Mouse (Mus musculus) heart, embryonic 16.5 days (tissue): ENCODE data around the gene Mybl2. TPM values are rescaled to one million over a fixed set of nuclear protein-coding genes. Genes with fewer than 3 reads are reported as not detected.

Source experiments
- ATAC-seq: fragments of 200-750 bp; cut with Nextera tagmentation; replicated peaks from 2 replicates; pipeline ENCODE4 v1.8.0; 2017; ENCODE audit warnings: moderate number of reproducible peaks; ENCODE audit not compliant: insufficient read depth, low FRiP score; ENCODE audit errors: extremely low read depth
- H3K27ac ChIP-seq: fragments of 300-500 bp; sonication (generic); 2 replicates; pipeline ENCODE4 v1.5.1; 2014; ENCODE audit warnings: mild to moderate bottlenecking, low read length, control low read depth, moderate library complexity
- H3K27me3 ChIP-seq: fragments of 300-500 bp; sonication (generic); 2 replicates; pipeline ENCODE4 v1.6.1; 2014; ENCODE audit warnings: low read length, mixed read lengths; ENCODE audit not compliant: control insufficient read depth, insufficient read depth
- H3K36me3 ChIP-seq: fragments of 300-500 bp; sonication (generic); 2 replicates; pipeline ENCODE4 v1.6.1; 2014; ENCODE audit not compliant: control insufficient read depth, insufficient read depth
- H3K4me1 ChIP-seq: fragments of 300-500 bp; sonication (generic); 2 replicates; pipeline ENCODE4 v1.6.1; 2014; ENCODE audit warnings: low read length, mixed read lengths; ENCODE audit not compliant: control insufficient read depth, insufficient read depth
- H3K4me2 ChIP-seq: fragments of 300-500 bp; sonication (generic); 2 replicates; pipeline ENCODE4 v1.6.1; 2014; ENCODE audit warnings: low read depth, mild to moderate bottlenecking, control low read depth, low read length
- H3K4me3 ChIP-seq: fragments of 300-500 bp; sonication (generic); 2 replicates; pipeline ENCODE4 v1.5.1; 2014; ENCODE audit warnings: mild to moderate bottlenecking, control low read depth, low read length
- H3K9ac ChIP-seq: fragments of 300-500 bp; sonication (generic); 2 replicates; pipeline ENCODE4 v1.6.1; 2014; ENCODE audit warnings: low read length, control low read depth
- H3K9me3 ChIP-seq: fragments of 300-500 bp; sonication (generic); replicated peaks from 2 replicates; pipeline ENCODE4 v1.6.1; 2016; ENCODE audit warnings: low read length; ENCODE audit not compliant: control insufficient read depth
- WGBS: fragments of 180-500 bp; shearing (Covaris S2); extraction: QIAGEN DNeasy Blood & Tissue Kit; methylation state at CpG from one replicate; pipeline ENCODE4 v1.1.7; 2014; 5-methylcytosine and 5-hydroxymethylcytosine counted together
- polyA plus RNA-seq: library from polyadenylated mRNA; unstranded; fragments of >200 nt; fragmentation: Nextera tagmentation; extraction: Ambion mirVana; gene quantifications from 2 replicates; pipeline ENCODE4 v1.2.1, GENCODE M21; 2015

Mybl2 gene
- polyA plus RNA-seq, 1 experiment from 2014 or later: 16.3 TPM

DNA sequence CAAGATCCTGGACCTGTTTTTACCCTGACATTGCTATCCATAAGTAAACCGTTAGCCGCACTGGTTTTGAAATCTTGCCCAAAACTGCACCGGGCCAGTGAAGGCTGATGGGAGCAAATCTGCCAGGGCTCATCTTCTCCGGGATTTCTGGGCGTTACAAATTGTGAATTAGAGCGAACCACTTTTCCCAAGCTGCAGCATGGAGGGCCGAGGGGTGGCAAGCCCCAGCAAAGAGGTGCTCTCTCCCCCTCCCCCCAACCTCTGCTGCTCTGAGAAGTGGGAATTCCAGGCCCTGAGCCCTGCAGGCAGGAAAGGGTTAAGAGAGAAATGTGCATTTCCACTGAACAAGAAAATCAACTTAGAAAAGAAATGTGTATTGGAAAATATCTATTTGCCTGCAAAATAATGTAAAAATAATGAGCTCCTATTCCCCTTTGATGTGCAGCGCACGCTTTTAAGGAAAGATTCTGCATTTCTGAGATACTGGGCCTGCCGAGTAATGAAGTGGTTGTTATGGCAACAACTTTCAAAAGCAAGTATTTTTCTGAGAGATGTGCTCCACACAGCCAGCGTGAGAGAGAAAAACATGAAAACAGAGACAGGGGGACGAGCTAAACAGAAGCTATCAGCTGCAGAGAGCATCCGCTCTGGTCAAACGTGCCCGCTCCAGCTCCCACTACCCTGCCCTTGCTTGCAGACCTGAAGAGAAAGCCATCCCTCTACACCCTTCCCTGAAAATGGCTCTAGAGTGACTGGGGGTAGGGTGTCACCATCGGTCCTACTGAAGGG is 57.1 kb downstream of the Mybl2 start:
- ATAC-seq: no peak
- no peak overlapping the region for H3K4me2 ChIP-seq
- WGBS: 60% methylated on average over 16 of the region's 16 CpGs
- H3K27ac ChIP-seq: no peak overlapping the region
- no peak overlapping the region for H3K9ac ChIP-seq
- H3K4me3 ChIP-seq: no peak overlapping the region
- no peaks in the 10 kb centered on the region; the same call in 1 of the 2 replicates for H3K4me1 ChIP-seq
- H3K27me3 ChIP-seq: no peaks in the 10 kb centered on the region
- no peaks in the 10 kb centered on the region for H3K36me3 ChIP-seq
- H3K9me3 ChIP-seq: 0 out of 2 replicates have a peak, but pooled peaks cover 3% of the 10 kb centered on the region

DNA sequence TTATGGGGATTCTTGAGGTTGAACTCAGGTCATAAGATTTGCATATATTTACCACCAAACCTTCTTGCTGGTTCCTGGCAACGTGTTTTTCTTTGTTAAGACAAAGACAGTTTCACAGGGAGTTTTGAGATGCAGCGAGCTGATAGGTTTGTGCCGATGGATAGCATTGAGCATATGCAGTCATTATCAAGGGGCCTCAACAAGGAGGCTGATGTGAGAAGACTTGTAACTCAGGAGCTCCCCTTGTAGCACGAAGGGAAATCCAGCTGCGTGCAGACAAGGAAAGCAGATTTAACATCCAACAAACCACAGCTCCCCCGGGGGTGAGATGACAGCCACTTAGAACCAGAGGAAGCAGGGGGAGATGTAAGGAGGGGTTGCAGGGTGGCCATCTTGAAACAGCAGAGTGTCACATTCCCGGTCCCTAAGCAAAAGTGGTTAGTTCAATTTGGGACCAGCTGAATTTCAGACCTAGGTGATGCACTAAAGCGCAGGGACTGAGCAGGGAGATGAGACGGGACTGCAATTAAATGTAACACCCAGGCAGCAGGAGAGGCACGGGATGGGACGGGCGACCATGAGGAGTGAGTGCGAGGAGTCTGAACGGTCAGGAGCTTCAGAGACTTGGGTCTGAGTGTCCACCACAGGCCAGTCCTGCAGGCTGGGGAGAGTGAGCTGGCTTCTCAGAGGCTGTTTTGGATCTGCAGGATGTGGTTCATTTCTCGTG is 66.3 kb downstream of the Mybl2 start:
- H3K9me3 ChIP-seq: no peaks in the 10 kb centered on the region
- WGBS: 60% methylated on average over 15 of the region's 15 CpGs
- peaks cover 9% of the 10 kb centered on the region for H3K27me3 ChIP-seq
- no peak overlapping the region for H3K9ac ChIP-seq
- no peak overlapping the region for H3K4me3 ChIP-seq
- H3K36me3 ChIP-seq: no peaks in the 10 kb centered on the region
- ATAC-seq: 0 out of 2 replicates have a peak, but pooled peaks have one; percentile 6
- no peak overlapping the region for H3K27ac ChIP-seq
- H3K4me1 ChIP-seq: peaks cover 8% of the 10 kb centered on the region; the same call in 1 of the 2 replicates
- no peak overlapping the region for H3K4me2 ChIP-seq

- Histone ChIP-seq H3K9me3 (no peaks in the 10 kb centered on the region), H3K4me3 (no peak overlapping the region), H3K4me2 (no peak overlapping the region), H3K27me3 (peaks cover 9% of the 10 kb centered on the region), H3K9ac (no peak overlapping the region), H3K4me1 (peaks cover 8% of the 10 kb centered on the region; the same call in 1 of the 2 replicates), H3K27ac (no peak overlapping the region), H3K36me3 (no peaks in the 10 kb centered on the region)
- 72% methylated on average over 3 of the region's 3 CpGs for WGBS
- ATAC-seq: 0 out of 2 replicates have a peak, but pooled peaks have one; percentile 5
Observed at GRCm38 (mm10) chr2:163121353-163121660, 66.8 kb downstream of the Mybl2 start.

- Histone ChIP-seq H3K4me1 (peaks cover 8% of the 10 kb centered on the region; the same call in 1 of the 2 replicates), H3K4me2 (peak overlapping the region; percentile 60), H3K27ac (peak overlapping the region; percentile 39; the same call in 1 of the 2 replicates), H3K9ac (peak overlapping the region; percentile 43), H3K4me3 (peak overlapping the region; percentile 36), H3K9me3 (no peaks in the 10 kb centered on the region), H3K36me3 (no peaks in the 10 kb centered on the region), H3K27me3 (peaks cover 9% of the 10 kb centered on the region)
- peak; percentile 89 for ATAC-seq
- 6% methylated on average over 9 of the region's 9 CpGs for WGBS
Observed at GRCm38 (mm10) chr2:163122319-163122718, 67.8 kb downstream of the Mybl2 start.

DNA sequence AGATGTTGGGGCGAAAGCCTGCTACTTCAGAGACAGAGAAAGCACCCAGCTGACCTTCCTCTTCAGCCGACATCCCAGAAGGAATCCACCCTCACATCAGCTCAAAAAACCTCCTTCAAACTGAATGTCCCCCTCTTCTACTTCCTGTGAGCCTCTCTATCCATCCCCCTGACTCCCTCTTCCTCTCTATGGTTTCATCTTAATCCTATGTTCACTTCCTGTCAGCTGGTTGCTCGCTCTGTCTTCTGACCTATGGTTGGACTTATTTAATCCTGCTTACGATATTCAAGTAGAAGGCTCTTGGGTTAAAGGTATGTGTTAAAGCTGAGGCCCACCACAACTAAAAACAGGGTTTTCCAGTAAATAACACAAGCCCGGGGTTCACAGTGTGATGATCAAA is 69.0 kb downstream of the Mybl2 start:
- WGBS: 78% methylated on average over 5 of the region's 5 CpGs
- Histone ChIP-seq H3K9me3 (no peaks in the 10 kb centered on the region), H3K27ac (no peak overlapping the region), H3K4me2 (no peak overlapping the region), H3K9ac (no peak overlapping the region), H3K4me3 (no peak overlapping the region), H3K27me3 (peaks cover 9% of the 10 kb centered on the region), H3K36me3 (no peaks in the 10 kb centered on the region), H3K4me1 (peaks cover 8% of the 10 kb centered on the region; the same call in 1 of the 2 replicates)
- no peak for ATAC-seq

- Histone ChIP-seq H3K27ac (no peak overlapping the region), H3K4me1 (no peaks in the 10 kb centered on the region), H3K9me3 (no peaks in the 10 kb centered on the region), H3K4me2 (no peak overlapping the region), H3K36me3 (no peaks in the 10 kb centered on the region), H3K9ac (no peak overlapping the region), H3K4me3 (no peak overlapping the region), H3K27me3 (no peaks in the 10 kb centered on the region)
- WGBS: 81% methylated on average over 5 of the region's 5 CpGs
- ATAC-seq: no peak
Observed at GRCm38 (mm10) chr2:163130837-163131236, 76.3 kb downstream of the Mybl2 start.

GRCm38 (mm10) chr2:163132314-163132713 is 77.8 kb downstream of the Mybl2 start:
- Histone ChIP-seq H3K4me3 (no peak overlapping the region), H3K9ac (no peak overlapping the region), H3K36me3 (no peaks in the 10 kb centered on the region), H3K27me3 (no peaks in the 10 kb centered on the region), H3K27ac (no peak overlapping the region), H3K9me3 (no peaks in the 10 kb centered on the region), H3K4me1 (no peaks in the 10 kb centered on the region), H3K4me2 (no peak overlapping the region)
- WGBS: 84% methylated on average over 5 of the region's 5 CpGs
- ATAC-seq: no peak
